ENCODE assay signal across 9 mouse cellular contexts in the genomic region with DNA sequence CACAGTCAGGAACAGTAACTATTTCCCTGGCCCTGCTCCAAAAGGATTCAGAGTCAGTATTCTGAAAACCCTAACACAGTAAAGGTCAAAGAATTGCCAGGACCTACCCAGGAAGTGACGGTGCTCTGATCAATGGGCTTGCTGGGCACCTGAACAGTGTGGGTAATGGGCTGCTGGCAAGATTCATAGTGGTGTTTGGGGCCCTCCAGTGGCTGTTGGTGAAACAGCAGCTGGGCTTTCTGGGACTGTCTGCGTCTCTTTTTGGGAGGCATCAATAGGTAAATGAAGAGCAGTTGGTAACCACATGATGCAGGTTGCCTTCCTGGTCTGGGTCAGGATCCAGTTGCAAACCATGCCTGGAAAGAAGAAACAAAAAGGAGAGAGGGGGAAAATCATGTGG. TPM values are rescaled to one million over a fixed set of nuclear protein-coding genes. Genes with fewer than 3 reads are reported as not detected.
DNase-seq lines count a peak whose midpoint lies in the region; ATAC-seq and TF ChIP-seq lines count a peak whose summit lies in the region.
"Had no signal": no experiment of that assay in that cellular context is flagged by ENCODE, and none has a peak within 500 bp of the region (broad histone marks: within the 10 kb centered on the region; RNA-seq: fewer than 3 reads in every experiment).

No protein-coding gene starts in this region.

- H3K27me3 ChIP-seq in intestine, embryonic 14.5 days (replicated peaks; ENCODE audit: control insufficient read depth, insufficient read depth, low read length), result no peaks in the 10 kb centered on the region
- H3K27me3 ChIP-seq in intestine, embryonic 15.5 days (replicated peaks), result no peaks in the 10 kb centered on the region
- H3K27me3 ChIP-seq in MEL (ENCODE audit: control insufficient read depth in 1 of 2, insufficient read depth in 2 of 2, low read length in 2 of 2), result no peaks in the 10 kb centered on the region
- H3K27me3 ChIP-seq: limb, embryonic 13.5 days had no signal

- TF ChIP-seq CTCF in MEL (IDR thresholded peaks at IDR 0.05 in 2 of 3, conservative IDR thresholded peaks at IDR 0.05 in 1 of 3; ENCODE audit: control insufficient read depth in 1 of 3, insufficient read depth in 1 of 3, low read depth in 2 of 3, low read length in 3 of 3, poor library complexity in 1 of 3, severe bottlenecking in 1 of 3), result peak; percentile 80 to 95 (median 83)

- H3K27ac ChIP-seq in intestine, embryonic 14.5 days (ENCODE audit: low read depth), result no peak overlapping the region
- H3K27ac ChIP-seq in intestine, embryonic 15.5 days, result no peak overlapping the region
- no peak overlapping the region for H3K27ac ChIP-seq in MEL (ENCODE audit: control insufficient read depth, low read depth, low read length)
- H3K27ac ChIP-seq: limb, embryonic 13.5 days had no signal

- H3K9ac ChIP-seq in intestine, embryonic 14.5 days (ENCODE audit: low read length), result no peak overlapping the region
- H3K9ac ChIP-seq in intestine, embryonic 15.5 days, result no peak overlapping the region
- no peak overlapping the region for H3K9ac ChIP-seq in MEL (ENCODE audit: control insufficient read depth, low read depth, low read length, poor library complexity, severe bottlenecking)
- H3K9ac ChIP-seq: limb, embryonic 13.5 days had no signal

- TF ChIP-seq POLR2A in MEL (IDR thresholded peaks at IDR 0.05; ENCODE audit: control insufficient read depth in 1 of 2, insufficient read depth in 1 of 2, low read depth in 1 of 2, low read length in 2 of 2, poor library complexity in 1 of 2), result no peak

- H3K36me3 ChIP-seq in intestine, embryonic 14.5 days (ENCODE audit: control insufficient read depth, insufficient read depth, low read length), result peaks cover 27% of the 10 kb centered on the region
- peaks cover 15% of the 10 kb centered on the region for H3K36me3 ChIP-seq in intestine, embryonic 15.5 days
- peaks cover 0 to 22% of the 10 kb centered on the region in 2 experiments; a peak in 3 of 4 replicates for H3K36me3 ChIP-seq in MEL (ENCODE audit: control insufficient read depth in 1 of 2, insufficient read depth in 2 of 2, low read length in 2 of 2)

- 21% methylated on average over 2 of the region's 2 CpGs for WGBS in intestine, embryonic 14.5 days
- WGBS in intestine, embryonic 15.5 days, result 31% methylated on average over 2 of the region's 2 CpGs

- TF ChIP-seq RAD21 in MEL (IDR thresholded peaks at IDR 0.05; ENCODE audit: low read depth, low read length), result peak; percentile 71

- no peak overlapping the region for H3K4me2 ChIP-seq in intestine, embryonic 14.5 days (ENCODE audit: low read length)
- H3K4me2 ChIP-seq in intestine, embryonic 15.5 days (replicated peaks), result no peak overlapping the region
- H3K4me2 ChIP-seq: limb, embryonic 13.5 days had no signal

- peaks cover 41% of the 10 kb centered on the region for H3K79me2 ChIP-seq in MEL (ENCODE audit: control insufficient read depth, insufficient read depth, low read length, poor library complexity)

- no peaks in the 10 kb centered on the region for H3K9me3 ChIP-seq in intestine, embryonic 14.5 days (ENCODE audit: control insufficient read depth, low read length)
- H3K9me3 ChIP-seq in intestine, embryonic 15.5 days, result no peaks in the 10 kb centered on the region
- H3K9me3 ChIP-seq in MEL (replicated peaks; ENCODE audit: insufficient read depth, low read length), result no peaks in the 10 kb centered on the region
- H3K9me3 ChIP-seq: limb, embryonic 13.5 days had no signal

- H3K4me1 ChIP-seq in intestine, embryonic 14.5 days (replicated peaks; ENCODE audit: control insufficient read depth, insufficient read depth, low read length), result peaks cover 26% of the 10 kb centered on the region
- H3K4me1 ChIP-seq in intestine, embryonic 15.5 days (replicated peaks), result peaks cover 13% of the 10 kb centered on the region
- H3K4me1 ChIP-seq in MEL (ENCODE audit: control insufficient read depth in 1 of 2, insufficient read depth in 2 of 2, low read length in 2 of 2), result peaks cover 2 to 13% of the 10 kb centered on the region in 2 experiments; a peak in 3 of 4 replicates

- peak; percentile 81 for DNase-seq in intestine, embryonic 14.5 days (ENCODE audit: low spot score)
- DNase-seq in MEL (ENCODE audit: low read depth, low spot score), result peak; percentile 68
- DNase-seq in cerebellum, adult 9-11 months, result peak; percentile 69
- peak; percentile 69 to 77 for DNase-seq in layer of hippocampus, postnatal 36 days
- DNase-seq in spleen, postnatal 4 days (ENCODE audit: low spot score in 2 of 2), result peak; percentile 65 to 85

- no peak for TF ChIP-seq EP300 in MEL (IDR thresholded peaks at IDR 0.05; ENCODE audit: low read depth in 1 of 2, low read length in 2 of 2)

- H3K4me3 ChIP-seq in intestine, embryonic 14.5 days (ENCODE audit: low read depth, low read length), result no peak overlapping the region
- no peak overlapping the region for H3K4me3 ChIP-seq in intestine, embryonic 15.5 days (replicated peaks)
- no peak overlapping the region for H3K4me3 ChIP-seq in MEL (ENCODE audit: control insufficient read depth in 1 of 2, insufficient read depth in 1 of 2, low read depth in 2 of 2, low read length in 2 of 2)
- H3K4me3 ChIP-seq: limb, embryonic 13.5 days had no signal

- no peak for ATAC-seq in intestine, embryonic 14.5 days (replicated peaks; ENCODE audit: low FRiP score, low TSS enrichment, low read depth)
- ATAC-seq in intestine, embryonic 15.5 days, result no peak
- 0 out of 2 replicates have a peak, but pooled peaks have one; percentile 18 for ATAC-seq in granulocyte monocyte progenitor cell, adult 5-6 weeks (replicated peaks; ENCODE audit: poor library complexity, severe bottlenecking)
- ATAC-seq in monocyte, adult 5-6 weeks (replicated peaks; ENCODE audit: insufficient number of reproducible peaks, low FRiP score, low TSS enrichment, poor library complexity, severe bottlenecking), result 0 out of 2 replicates have a peak, but pooled peaks have one; percentile 23

TF ChIP-seq in MEL, 35 proteins besides CTCF, POLR2A, EP300 and RAD21 (continues in another document):
- TF ChIP-seq SMC3 (IDR thresholded peaks at IDR 0.05; ENCODE audit: low read depth, low read length), result peak; percentile 68

RNA-seq across cellular contexts. Expression of gene Tulp3, which starts 3.3 kb away (rescaled TPM):
- polyA plus RNA-seq in intestine, embryonic 14.5 days (2014; fragmentation: Nextera tagmentation; extraction: Ambion mirVana), result 14.4 and 18.6 TPM in 2 replicates
- 10.4 and 11.9 TPM in 2 replicates for polyA plus RNA-seq in intestine, embryonic 15.5 days (2015; fragmentation: Nextera tagmentation; extraction: Ambion mirVana)
- total RNA-seq in MEL (2012; rRNA removed), result 5.3 and 5.7 TPM in 2 replicates
- polyA plus RNA-seq in MEL (2012; ENCODE audit: insufficient read depth in 1 of 2, insufficient read length in 2 of 2, low read depth in 1 of 2, low replicate concordance in 2 of 2, missing spikeins in 1 of 2), result 10 to 100 TPM in 1 of 2 experiments, not detected in 1; 19.2 TPM
- total RNA-seq in granulocyte monocyte progenitor cell, adult 5-6 weeks (2014; fragmentation: Nextera tagmentation), result 0.21 and 3.7 TPM in 2 replicates
- 0.46 TPM in 1 of 2 replicates, not detected in the other for total RNA-seq in granulocyte monocyte progenitor cell, adult 5-6 weeks (2017)
- total RNA-seq in layer of hippocampus, postnatal 36 days (2021), result 10 to 100 TPM; 19.6 to 24.0 TPM
- 0.48 to 1.6 TPM (median 1.2 TPM) in 3 replicates for total RNA-seq in monocyte, adult 5-6 weeks (2017)

RNA-seq across cellular contexts. Expression of gene Rhno1, which starts 3.7 kb away (rescaled TPM):
- 125 and 136 TPM in 2 replicates for polyA plus RNA-seq in intestine, embryonic 14.5 days (2014; fragmentation: Nextera tagmentation; extraction: Ambion mirVana)
- polyA plus RNA-seq in intestine, embryonic 15.5 days (2015; fragmentation: Nextera tagmentation; extraction: Ambion mirVana), result 97.9 and 107 TPM in 2 replicates
- total RNA-seq in MEL (2012; rRNA removed), result 40.1 and 46.8 TPM in 2 replicates
- polyA plus RNA-seq in MEL (2012; ENCODE audit: insufficient read depth in 1 of 2, insufficient read length in 2 of 2, low read depth in 1 of 2, low replicate concordance in 2 of 2, missing spikeins in 1 of 2), result 100 to 1,000 TPM in 1 of 2 experiments, 10 to 100 TPM in 1; 88.1 to 137 TPM
- 43.7 and 51.3 TPM in 2 replicates for total RNA-seq in granulocyte monocyte progenitor cell, adult 5-6 weeks (2014; fragmentation: Nextera tagmentation)
- 33.3 and 37.4 TPM in 2 replicates for total RNA-seq in granulocyte monocyte progenitor cell, adult 5-6 weeks (2017)
- 10 to 100 TPM; 20.4 to 20.8 TPM for total RNA-seq in layer of hippocampus, postnatal 36 days (2021)
- 22.2 to 35.8 TPM (median 32.9 TPM) in 3 replicates for total RNA-seq in monocyte, adult 5-6 weeks (2017)

RNA-seq across cellular contexts. Expression of gene Foxm1, which starts 3.8 kb away (rescaled TPM):
- 37.2 and 41.4 TPM in 2 replicates for polyA plus RNA-seq in intestine, embryonic 14.5 days (2014; fragmentation: Nextera tagmentation; extraction: Ambion mirVana)
- 25.7 and 26.3 TPM in 2 replicates for polyA plus RNA-seq in intestine, embryonic 15.5 days (2015; fragmentation: Nextera tagmentation; extraction: Ambion mirVana)
- 13.7 and 14.7 TPM in 2 replicates for total RNA-seq in MEL (2012; rRNA removed)
- polyA plus RNA-seq in MEL (2012; ENCODE audit: insufficient read depth in 1 of 2, insufficient read length in 2 of 2, low read depth in 1 of 2, low replicate concordance in 2 of 2, missing spikeins in 1 of 2), result 10 to 100 TPM; 31.1 to 61.9 TPM
- total RNA-seq in granulocyte monocyte progenitor cell, adult 5-6 weeks (2014; fragmentation: Nextera tagmentation), result 38.8 and 53.2 TPM in 2 replicates
- total RNA-seq in granulocyte monocyte progenitor cell, adult 5-6 weeks (2017), result 12.8 and 18.2 TPM in 2 replicates
- 1 to 10 TPM; 1.6 to 2.2 TPM for total RNA-seq in layer of hippocampus, postnatal 36 days (2021)
- 0.64 to 2.4 TPM (median 1.4 TPM) in 3 replicates for total RNA-seq in monocyte, adult 5-6 weeks (2017)

RNA-seq across cellular contexts. Expression of gene Tex52, which starts 16.3 kb away (rescaled TPM):
- 0.43 TPM in 1 of 2 replicates, not detected in the other for polyA plus RNA-seq in intestine, embryonic 14.5 days (2014; fragmentation: Nextera tagmentation; extraction: Ambion mirVana)
- 0.13 and 0.16 TPM in 2 replicates for polyA plus RNA-seq in intestine, embryonic 15.5 days (2015; fragmentation: Nextera tagmentation; extraction: Ambion mirVana)
- total RNA-seq in MEL (2012; rRNA removed), result not detected in 2 replicates
- polyA plus RNA-seq in MEL (2012; ENCODE audit: insufficient read depth in 1 of 2, insufficient read length in 2 of 2, low read depth in 1 of 2, low replicate concordance in 2 of 2, missing spikeins in 1 of 2), result under 1 TPM in 1 of 2 experiments, not detected in 1; 0.07 TPM
- not detected in 2 replicates for total RNA-seq in granulocyte monocyte progenitor cell, adult 5-6 weeks (2014; fragmentation: Nextera tagmentation)
- 0.22 TPM in 1 of 2 replicates, not detected in the other for total RNA-seq in granulocyte monocyte progenitor cell, adult 5-6 weeks (2017)
- total RNA-seq in layer of hippocampus, postnatal 36 days (2021), result 1 to 10 TPM in 1 of 2 experiments, under 1 TPM in 1; 0.68 to 1.5 TPM
- total RNA-seq in monocyte, adult 5-6 weeks (2017), result not detected in 3 replicates

RNA-seq across cellular contexts. Expression of gene Gm44596, which starts 16.3 kb away (rescaled TPM):
- polyA plus RNA-seq in intestine, embryonic 14.5 days (2014; fragmentation: Nextera tagmentation; extraction: Ambion mirVana), result not detected in 2 replicates
- polyA plus RNA-seq in intestine, embryonic 15.5 days (2015; fragmentation: Nextera tagmentation; extraction: Ambion mirVana), result not detected in 2 replicates
- not detected in 2 replicates for total RNA-seq in MEL (2012; rRNA removed)
- not detected for polyA plus RNA-seq in MEL (2012; ENCODE audit: insufficient read depth in 1 of 2, insufficient read length in 2 of 2, low read depth in 1 of 2, low replicate concordance in 2 of 2, missing spikeins in 1 of 2)
- total RNA-seq in granulocyte monocyte progenitor cell, adult 5-6 weeks (2014; fragmentation: Nextera tagmentation), result not detected in 2 replicates
- not detected in 2 replicates for total RNA-seq in granulocyte monocyte progenitor cell, adult 5-6 weeks (2017)
- not detected for total RNA-seq in layer of hippocampus, postnatal 36 days (2021)
- not detected in 3 replicates for total RNA-seq in monocyte, adult 5-6 weeks (2017)
- polyA plus RNA-seq: limb, embryonic 13.5 days had no signal

Comparison
In these comparisons a context has a peak if more than half of its experiments do, and no peak if none do; other contexts are left out.
1. ATAC-seq: peak in granulocyte monocyte progenitor cell, adult 5-6 weeks (single experiment) and monocyte, adult 5-6 weeks (single experiment); none in intestine, embryonic 14.5 days (single experiment) and intestine, embryonic 15.5 days (single experiment).
2. Peak in every context shown above with its lines, with median percentiles within 50 percentile points of each other: DNase-seq.